Mouse (Mus musculus) gastrocnemius, adult 8-10 months (tissue): ENCODE data around the gene Vmn2r118. TPM values are rescaled to one million over a fixed set of nuclear protein-coding genes. Genes with fewer than 3 reads are reported as not detected.

Source experiments
- DNase-seq, 2 experiments: peaks; one replicate each; pipeline ENCODE4 v3.0.0; 2022; ENCODE audit warnings: low spot score in 2 of 2
- total RNA-seq, 4 experiments: library from RNA; stranded (reverse); gene quantifications; 2 replicates each; pipeline ENCODE4 v1.2.4; 2022

Gene Vmn2r118
- total RNA-seq: not detected

DNA sequence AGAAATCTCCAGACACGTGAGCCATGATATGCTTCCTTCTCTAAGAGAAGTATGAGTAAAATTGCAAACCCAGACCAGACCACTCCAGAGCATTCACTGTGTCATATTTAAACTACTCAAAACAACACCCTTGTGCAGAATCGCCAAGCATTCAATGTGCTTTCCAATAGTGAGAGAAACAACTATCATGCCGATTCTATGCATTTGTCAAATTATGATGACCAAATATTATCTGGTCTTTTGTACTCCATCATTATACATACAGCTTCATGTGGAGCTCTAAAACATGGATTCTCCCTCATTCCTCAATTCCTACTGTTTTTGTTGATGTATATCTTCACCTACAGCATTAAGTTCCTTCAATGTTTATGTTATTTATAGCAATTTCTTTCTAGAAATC is at the start of gene Vmn2r118:
TSS of gene Vmn2r118 (minus strand) at position 101 of the 400 bp plus-strand sequence.
- no peak for DNase-seq

DNA sequence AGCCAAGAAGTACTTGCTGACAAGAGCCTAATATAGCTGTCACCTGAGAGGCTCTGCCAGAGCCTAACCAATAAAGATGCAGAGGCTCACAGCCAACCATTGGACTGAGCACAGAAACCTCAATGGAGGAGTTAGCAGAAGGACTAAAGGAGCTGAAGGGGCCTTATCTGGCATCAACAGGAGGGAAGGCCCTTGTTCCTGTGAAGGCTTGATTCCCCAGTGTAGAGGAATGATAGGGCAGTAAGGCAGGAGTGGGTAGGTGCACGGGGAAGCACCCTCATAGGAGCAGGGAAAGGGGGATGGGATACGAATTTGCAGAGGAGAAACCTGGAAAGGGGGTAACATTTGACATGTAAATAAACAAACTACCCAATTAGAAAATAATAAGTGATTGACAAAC is 36.1 kb upstream of the Vmn2r118 start:
- DNase-seq: no peak

DNA sequence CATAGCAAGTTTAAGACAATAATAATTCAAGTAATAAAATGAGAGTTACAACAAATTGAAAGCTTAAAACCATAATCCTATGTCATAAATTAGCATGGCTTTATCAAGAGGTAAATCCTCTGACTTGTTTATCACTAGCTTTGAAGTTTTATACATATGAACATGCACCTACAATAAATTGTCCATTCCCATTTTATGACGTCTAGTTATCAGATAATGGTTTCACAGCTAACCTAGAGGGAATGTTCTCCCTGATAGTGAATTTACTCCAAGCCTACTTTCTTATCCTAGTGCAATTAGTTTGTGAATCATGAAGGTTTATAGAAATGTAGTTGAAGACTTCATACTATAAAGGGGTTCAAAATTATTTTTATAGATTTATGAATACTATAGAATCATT is 34.2 kb downstream of the Vmn2r118 start:
- no peak for DNase-seq

DNA sequence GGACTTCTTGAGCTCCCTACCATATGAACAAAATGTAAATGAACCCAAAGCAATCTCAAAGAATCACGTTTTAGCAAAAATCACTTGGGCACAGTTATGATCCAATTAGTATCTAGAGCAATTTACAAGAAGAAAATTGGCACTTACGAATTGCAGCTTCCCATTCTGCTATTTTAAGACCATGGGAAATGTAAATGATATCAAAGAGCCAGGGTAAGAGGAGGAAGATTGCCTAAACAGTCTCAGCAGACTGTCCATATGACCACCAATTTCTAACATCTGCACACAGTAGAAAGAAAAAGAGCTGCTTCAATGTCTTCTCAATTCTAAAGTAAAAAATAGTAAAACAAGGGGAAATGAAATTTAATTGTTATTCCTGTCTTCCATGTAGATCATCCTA is 63.2 kb downstream of the Vmn2r118 start:
- no peak for DNase-seq

DNA sequence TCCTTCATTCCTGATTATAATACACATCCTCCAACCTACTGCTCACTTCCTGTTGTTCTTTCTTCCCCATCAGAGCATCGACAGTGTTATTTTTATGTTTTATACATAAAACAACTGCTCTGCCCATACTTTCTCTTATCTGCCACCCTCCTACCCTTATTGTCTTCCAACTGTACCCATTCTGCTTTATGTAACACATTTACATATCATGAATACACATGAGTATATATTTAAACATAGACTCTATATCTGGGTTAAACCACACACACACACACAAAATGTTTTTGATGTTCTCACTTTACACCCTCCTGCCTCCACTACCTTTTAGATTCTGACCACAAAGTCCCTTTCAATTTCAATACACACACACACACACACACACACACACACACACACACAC is 76.5 kb downstream of the Vmn2r118 start:
- no peak for DNase-seq

Other genes starting within 250 kb of the Vmn2r118 start
- not detected for gene St6gal2, start 179.8 kb downstream of the Vmn2r118 start, total RNA-seq
- 1 to 10 TPM in 3 of 4 experiments, under 1 TPM in 1; 0.75 to 1.6 (median 1.4) TPM for gene Pot1b, start 87.4 kb upstream of the Vmn2r118 start, total RNA-seq
- gene Adgre4, start 124.8 kb upstream of the Vmn2r118 start, total RNA-seq: under 1 TPM in 2 of 4 experiments, not detected in 2; 0.16 to 0.22 TPM